Mouse (Mus musculus): ENCODE measurements around the gene Gm17482.
"Not testable (repeated sequence)": the region's sequence is repeated elsewhere in the genome, so short reads cannot be mapped to it uniquely, and the experiment has no call there.

The Gm17482 gene

DNA sequence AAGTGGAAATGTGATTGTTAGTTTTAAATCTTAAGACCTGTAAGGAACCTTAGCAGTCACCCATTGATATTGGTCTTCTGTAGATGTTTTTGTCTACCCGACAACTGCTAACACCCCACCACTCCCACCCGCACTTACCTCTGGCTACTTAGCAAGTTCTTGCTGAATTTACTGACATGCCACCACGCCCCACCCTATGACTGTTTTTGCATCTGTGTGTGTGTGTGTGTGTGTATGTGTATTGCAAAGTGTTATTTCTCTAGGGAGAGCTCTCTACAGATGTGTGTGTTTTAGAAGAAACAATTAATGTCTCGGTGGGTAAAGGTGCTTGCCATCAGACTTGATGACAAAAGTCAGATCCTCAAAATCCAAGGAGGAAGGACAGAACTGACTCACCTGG, at the start of gene Gm17482:
Gene Gm17482 (plus strand): TSS at position 301 of the 400 bp plus-strand sequence.
- no peak for DNase-seq (ENCODE audit: low read depth, low spot score)

DNA sequence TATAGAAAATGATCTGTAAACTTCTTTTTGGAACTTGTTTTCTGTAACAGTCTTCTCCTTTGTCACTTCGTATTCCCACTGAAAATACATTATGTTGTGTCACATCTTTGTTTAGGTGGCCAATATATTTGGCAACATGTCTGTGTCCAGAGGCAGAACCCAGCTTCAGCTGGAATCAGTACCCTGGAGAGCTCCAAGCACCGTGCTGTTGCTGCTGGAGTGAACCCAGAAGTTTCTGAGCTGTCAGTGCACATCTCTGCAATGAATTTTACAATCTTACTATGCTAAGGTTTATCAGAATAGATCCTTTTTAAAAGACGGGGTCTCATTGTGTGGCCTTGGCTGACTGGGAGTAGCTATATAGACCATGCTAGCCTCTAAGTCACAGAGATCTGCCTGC, 48.3 kb upstream of the Gm17482 start:
- DNase-seq (ENCODE audit: low read depth, low spot score) = peak; percentile 68

DNA sequence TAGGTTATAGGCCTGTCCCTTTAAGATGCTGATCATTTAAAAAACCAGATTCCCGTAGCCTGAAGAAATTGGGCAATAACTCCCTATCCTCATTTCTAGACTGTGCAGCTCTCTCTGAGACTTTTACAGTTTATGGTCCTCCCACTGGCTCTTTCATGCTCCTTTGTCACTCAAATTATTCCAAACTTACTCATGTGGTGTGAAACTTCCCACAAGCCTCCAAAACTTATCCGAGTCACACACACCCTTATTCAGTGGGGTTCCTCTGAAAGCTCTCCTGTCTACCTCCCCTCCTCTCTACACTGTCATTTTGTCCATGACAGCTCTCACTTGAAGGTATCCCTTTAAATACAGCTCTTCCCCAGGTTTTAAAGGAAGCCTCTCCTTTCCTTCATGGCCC, 46.0 kb upstream of the Gm17482 start:
- no peak for DNase-seq (ENCODE audit: low read depth, low spot score)

DNA sequence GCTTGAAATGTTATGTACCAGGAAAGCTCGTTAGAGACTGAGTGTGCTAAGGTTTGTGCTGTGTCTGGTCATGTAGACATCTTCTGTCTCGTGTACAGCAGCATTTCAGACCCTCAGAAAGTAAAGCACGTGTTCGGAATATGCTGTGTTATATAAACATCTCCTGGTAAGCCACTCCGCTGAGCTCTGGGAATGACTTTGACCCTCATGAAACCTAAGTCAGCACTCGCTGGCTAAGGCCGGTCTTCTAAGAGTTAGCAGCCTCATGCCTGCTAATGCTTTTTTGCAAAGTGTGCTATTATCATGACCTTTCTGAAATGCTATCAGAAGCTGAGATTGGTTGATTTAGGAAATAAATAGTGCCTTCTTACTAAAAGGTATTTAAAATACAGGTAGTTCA, 36.0 kb upstream of the Gm17482 start:
- no peak for DNase-seq (ENCODE audit: low read depth, low spot score)

DNA sequence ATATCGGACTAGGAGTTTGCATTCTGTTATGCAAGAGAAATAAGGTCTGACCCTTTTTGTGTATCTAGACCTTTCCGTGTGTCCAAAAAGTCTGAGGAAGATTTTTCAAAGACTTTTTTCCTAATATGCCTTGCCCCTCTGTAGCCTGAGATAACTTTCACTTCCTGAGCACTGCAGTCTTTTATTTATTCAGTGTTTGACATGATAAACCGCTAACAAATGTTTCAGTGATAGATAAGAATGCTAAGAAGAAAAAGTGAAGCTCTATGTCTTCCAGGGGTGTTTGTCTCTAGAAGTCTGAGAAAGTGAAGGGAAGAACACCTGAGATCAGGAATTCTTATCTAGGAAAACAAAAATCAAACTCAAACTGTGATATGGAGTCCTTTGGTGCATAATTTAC, 26.4 kb upstream of the Gm17482 start:
- no peak for DNase-seq (ENCODE audit: low read depth, low spot score)

DNA sequence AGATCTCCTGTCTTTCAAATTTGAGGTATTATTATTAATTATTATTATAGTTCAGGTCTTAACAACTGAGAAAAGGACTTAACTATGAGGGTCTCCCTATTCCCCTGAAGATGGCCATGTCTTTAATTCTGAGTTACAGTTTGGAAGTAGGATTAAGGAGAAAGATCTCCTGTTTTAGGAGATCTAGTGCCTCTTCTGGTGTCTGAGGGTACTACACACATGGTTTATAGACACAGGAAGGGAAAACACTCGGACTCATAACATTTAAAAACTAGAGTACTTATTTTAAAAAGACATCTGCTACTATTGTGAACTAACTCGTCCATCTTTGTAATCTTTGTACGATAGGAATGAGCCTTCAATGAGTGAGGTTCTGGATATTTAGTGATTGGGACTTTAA, 24.1 kb upstream of the Gm17482 start:
- DNase-seq (ENCODE audit: low read depth, low spot score) = no peak

DNA sequence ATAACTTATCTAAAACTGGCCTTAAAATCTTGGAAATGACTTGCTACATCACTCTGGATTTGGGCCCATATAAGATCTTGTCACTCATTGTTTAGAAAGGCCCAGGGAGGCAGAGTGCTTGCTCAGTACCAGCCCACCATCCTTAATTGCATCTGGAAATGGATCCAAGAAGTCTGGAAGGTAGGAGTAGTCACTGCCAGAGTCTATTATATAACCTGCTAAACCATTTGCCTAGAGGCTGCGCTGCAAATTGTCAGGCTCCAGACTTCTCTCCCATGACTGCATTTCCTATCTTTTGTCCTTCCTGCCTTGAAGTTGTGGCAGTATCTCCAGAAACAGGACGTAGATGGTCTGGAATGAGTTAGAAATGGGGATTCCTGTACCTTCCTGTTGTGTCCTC, 17.0 kb upstream of the Gm17482 start:
- no peak for DNase-seq (ENCODE audit: low read depth, low spot score)

DNA sequence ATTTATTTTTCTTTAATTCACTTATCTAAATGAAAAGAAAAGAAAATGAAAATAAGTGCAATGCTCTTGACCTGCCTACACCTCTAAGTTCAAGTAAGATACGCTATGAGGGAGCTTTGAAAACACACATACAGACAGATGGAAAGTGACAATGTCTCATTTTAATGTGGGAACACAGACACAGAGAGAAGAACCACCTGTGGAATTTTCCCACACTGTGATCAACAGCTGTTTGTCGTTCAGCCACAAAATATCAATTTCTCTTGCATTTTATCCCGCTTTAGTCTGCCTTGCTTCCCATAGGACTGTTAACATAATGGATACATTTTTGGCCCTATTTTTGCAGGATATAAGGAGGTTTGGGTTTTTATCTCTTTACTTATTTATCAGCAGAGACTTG, 16.3 kb upstream of the Gm17482 start:
- no peak for DNase-seq (ENCODE audit: low read depth, low spot score)

DNA sequence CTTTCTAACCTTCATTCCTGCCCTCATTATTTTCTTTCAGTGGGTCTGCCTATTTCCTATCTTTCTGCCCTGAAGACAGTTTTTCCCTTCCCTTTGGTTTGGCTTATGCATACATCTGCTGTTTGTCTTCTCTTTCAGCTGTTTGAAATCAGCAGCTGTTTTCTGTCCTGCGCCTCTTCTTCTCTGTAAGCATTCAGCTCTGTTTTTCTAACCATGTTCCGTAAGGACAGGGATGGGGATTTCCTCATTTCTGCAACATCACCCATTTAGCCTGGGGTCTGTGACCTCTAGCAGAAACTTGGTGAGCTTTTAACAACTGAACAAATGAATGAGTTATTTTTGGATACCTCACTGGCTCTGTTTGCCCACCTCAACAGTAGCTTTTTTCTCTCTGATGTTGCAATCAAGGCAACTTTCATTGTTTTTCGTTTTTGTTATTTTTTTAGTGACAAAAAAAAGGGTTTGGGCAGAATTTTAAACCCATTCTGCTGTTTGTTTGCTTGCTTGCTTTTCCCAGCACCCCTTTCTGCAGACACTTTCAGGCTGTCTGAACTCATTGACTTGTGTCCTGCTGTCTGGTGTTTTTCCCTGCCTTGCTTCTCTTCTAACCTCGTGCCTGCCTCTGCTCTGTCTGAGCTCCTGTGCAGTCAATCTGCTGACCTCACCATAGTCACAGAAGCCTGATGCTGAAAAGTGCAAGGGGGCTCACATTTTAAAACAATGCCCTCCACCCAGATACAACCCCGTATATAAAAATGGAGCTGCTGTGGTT, 14.8 kb upstream of the Gm17482 start:
- no peak for DNase-seq (ENCODE audit: low read depth, low spot score)

DNA sequence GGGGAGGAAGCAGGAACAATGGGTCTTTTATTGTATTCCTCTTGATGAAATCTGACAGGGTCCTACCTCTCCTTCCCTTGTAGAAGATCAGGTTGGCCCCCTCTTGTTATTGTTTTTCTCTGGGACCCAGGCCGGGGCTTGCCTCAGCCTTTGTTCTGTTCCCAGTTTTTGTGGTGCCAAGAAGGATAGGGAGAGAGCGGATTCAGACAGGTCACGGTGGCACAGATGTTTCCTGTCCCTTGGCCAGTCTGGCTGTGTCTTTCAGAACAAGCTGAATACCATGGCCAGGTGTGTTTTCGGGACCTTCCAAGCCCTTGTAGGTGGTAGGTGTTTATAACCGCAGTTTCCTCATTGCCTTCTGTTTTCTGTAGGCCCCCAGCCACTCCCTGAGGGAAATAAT, 14.0 kb upstream of the Gm17482 start:
- DNase-seq (ENCODE audit: low read depth, low spot score) = peak; percentile 19

DNA sequence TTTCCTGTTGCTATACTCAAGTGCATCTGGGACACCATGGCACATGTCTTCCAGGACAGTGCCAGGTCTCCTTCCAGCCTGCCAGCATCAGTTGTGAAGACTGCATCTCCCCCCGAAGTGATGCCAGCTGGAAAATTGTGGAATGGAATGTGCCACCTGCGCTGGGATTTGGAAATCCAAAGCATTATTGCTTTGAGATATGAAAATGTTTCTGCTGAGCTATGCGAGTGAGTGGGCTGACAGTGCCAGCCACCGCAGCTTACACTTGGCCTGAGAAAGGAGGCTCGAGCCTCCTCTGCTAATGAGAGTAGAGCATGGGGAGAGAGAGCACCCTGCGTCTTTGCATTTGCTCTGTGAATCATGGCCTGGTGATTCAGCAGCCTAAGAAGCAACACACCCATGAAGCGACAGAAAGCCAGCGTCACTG, 5.9 kb upstream of the Gm17482 start:
- DNase-seq (ENCODE audit: low read depth, low spot score) = no peak

DNA sequence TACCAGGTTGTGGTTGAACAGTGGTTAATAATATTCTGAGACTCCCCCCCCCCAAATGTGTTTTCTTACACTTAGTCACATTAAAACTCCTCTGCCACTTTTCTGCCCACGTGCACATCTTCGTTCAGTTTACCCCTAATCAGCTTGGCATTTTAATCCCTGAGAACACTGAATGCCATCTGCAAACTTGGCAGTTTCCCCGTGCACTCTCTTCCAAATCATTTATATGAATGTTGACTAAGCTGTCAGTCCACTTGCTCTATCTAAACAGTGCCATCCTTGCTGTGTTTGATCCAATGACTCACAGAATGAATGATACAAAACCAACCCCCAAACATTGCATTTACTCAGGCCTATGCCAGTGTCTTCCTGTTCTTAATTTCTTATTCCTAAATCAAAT, 1.6 kb upstream of the Gm17482 start:
- DNase-seq (ENCODE audit: low read depth, low spot score) = no peak

DNA sequence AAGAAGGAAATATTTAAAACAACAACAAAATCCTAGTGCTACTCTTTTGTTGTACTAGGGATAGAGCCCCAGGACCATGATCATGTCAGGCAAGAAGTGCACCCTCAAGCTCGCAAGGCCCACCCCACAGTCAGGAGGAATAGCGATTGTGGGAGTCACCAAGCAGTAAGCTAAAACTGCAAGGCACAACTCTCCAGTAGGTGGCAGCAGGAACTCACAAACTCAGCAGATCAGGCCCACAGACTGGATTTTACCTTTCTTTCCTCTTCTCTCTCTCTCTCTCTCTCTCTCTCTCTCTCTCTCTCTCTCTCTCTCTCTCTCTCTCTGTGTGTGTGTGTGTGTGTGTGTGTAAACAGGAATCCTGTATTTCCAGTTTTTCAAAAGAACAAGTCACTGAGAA, 386 bp downstream of the Gm17482 start:
- DNase-seq (ENCODE audit: low read depth, low spot score) = peak; percentile 81

DNA sequence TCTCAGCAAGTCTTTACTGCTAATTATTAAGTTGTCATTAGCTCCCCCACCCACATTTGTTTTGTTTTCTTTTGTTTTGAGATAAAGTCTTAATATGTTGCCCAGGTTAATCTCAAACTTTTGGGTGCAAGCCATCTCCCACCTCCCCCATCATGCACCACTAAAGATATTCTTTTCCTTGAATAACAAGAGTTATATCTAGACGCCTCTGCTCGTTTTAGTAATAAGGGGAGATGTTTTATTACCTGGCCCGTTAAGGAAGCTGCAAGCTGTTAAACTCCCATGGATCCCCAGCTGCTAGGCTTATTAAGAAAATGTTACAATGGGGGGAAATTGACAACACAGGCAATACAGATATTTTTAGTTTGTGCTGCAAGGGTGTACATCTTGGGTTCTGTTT, 3.4 kb downstream of the Gm17482 start:
- DNase-seq (ENCODE audit: low read depth, low spot score) = no peak

DNA sequence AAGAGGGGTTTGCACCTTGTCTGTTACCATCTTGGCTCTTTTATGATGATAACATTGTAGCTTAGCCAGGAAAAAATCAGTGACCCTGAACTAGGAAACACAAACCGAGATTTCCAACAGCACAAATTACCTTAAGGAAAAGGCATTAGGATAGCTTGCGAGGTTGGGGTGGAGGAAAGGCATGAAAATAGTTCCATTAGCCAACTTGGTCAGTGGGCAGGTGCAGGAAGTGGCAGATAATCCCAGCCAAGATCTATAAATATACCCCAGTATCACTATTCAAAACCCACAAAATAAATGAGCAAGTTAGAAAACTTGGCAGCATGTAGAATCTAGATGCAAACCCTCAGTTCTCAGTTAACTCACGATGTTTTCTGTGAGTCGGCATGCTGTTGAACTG, 4.7 kb downstream of the Gm17482 start:
- no peak for DNase-seq (ENCODE audit: low read depth, low spot score)

DNA sequence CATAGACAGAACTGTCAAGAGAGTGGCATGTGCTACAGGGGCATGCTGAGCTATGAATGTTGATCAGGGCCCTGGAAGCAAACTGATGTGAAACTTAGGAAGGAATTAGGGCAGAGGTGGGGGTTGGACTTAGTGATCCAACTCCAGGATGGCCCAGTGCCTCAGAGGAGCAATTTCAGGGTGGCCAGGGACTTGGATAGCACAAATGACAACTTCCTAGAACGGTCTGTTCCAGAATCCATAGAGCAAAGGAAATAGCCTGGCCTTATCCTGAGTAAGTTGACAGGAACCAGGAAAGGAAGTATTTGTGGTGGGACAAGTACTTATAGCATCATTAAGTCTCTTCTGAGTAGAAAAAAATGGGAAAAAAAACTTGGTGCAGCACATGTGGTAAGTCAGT, 5.4 kb downstream of the Gm17482 start:
- DNase-seq (ENCODE audit: low read depth, low spot score) = no peak

DNA sequence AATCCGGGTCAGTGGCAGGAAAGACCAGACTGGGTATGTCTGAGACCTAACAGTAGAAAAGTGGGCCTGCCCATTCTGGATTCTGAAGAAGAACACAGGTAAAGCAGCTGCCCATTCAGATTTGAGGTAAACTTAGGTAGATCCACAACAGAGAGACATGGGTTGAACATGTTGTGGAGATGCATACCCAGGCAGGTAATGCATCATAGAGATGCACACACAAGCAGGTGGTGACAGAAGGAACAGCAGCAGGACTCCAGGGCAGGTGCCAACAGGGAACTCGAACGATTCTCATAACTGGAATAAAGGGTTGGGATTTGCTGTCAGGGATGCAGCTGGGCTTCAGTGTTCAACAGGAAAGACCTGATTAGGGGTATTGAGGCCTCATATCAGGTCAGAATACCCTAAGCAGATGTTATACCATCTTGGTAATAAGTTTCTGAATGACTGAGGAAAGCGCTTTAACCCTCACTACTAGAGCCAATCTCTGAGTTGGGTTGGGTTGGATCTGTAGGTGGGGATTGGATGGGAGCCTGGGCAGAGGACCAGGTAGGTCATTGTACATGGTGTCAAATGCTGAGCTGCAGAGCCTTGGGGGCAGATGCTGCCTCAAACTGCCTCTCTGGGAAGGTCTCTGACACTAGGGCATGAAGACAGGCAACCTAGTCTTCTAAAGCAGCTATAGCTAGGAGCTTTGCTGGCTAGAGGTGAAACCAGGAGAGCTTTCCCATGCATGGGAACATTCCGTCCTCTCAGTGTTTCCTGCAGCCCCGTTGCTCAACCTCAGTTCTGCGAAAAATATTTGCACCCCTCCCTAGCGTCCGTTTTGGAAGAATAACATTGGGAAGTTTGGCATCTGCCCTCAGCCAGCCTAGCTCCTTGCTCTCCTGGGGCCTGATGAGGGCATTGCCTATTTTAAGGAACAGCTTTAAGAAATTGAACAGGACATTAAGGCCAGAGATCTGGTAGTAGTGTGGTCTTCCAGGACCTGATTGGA, 11.2 kb downstream of the Gm17482 start:
- no peak for DNase-seq (ENCODE audit: low read depth, low spot score)

DNA sequence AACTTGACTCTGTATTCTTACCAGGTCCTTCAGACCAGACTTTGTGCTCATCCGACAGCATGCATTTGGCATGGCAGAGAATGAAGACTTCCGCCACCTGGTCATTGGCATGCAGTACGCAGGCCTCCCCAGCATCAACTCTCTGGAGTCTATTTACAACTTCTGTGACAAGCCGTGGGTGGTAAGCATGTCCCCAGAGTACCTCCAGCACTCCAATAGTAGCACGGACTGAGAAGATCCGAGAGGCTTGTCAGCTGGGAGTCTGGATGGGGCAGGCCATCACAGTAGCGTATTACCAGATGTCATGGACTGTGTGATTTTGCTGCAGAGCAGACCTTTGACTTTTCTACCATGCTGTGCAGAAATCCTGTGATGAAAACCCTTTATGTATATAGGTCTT, 12.2 kb downstream of the Gm17482 start:
- no peak for DNase-seq (ENCODE audit: low read depth, low spot score)

DNA sequence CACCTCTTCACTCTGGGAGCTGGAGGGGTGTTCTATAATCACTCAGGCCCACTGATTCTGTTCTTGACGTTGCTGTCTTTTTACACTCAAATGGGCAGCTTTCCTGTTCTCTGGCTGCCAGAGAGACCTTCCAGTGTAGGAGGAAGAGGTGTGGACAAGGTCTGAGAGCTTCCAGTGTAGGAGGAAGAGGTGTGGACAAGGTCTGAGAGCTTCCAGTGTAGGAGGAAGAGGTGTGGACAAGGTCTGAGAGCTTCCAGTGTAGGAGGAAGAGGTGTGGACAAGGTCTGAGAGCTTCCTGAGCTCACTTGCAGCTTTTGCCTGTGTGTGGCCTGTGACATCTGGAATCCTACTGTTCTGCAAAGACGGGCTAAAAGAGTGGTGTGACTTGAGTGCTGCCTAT, 13.3 kb downstream of the Gm17482 start:
- DNase-seq (ENCODE audit: low read depth, low spot score) = not testable (repeated sequence)

DNA sequence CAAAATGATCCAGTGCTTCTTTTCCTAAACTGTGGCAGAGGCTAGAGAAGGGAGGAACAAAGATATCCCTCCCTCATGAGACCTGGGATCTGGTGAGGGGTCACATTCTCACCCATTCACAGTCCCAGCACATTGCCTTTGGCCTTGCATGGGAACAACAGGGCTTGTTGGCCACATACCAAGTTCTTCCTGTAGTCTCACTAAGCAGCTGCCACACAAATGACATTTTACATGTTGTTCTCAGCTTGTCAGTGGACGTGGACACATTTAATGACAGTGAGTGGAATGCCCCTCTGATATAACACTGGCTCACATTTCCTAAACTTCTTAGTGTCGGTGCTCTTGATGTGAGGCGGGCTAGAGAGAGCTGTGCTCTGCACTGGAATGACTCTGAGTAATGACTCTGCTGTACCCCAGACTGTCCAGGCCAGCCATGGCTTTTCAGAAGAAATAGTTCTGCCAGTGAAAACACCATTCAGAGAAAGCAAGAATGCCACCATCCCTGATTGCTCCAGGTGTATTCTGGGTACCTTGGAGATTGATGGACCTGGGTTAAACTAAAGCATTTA, 14.1 kb downstream of the Gm17482 start:
- DNase-seq (ENCODE audit: low read depth, low spot score) = no peak

DNA sequence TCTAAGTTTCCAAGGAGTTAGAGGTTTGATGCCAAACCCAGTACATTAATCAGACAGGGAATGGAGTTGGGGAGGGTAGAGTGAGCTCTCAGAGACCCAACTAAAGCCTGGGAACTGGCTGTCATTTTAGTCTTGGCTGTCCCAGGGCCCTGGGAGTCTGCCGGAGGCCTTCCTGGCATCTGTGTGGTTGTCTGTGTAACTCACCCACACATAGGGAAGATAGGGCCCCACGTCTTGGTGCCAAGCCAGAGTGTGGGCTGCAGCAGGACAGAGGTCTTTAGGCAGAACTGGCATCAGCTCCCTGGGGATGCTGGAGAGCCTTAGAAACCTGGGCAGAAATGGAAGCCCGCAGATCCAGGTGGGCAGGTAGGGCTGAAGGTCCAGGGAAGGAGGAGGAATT, 14.8 kb downstream of the Gm17482 start:
- no peak for DNase-seq (ENCODE audit: low read depth, low spot score)

DNA sequence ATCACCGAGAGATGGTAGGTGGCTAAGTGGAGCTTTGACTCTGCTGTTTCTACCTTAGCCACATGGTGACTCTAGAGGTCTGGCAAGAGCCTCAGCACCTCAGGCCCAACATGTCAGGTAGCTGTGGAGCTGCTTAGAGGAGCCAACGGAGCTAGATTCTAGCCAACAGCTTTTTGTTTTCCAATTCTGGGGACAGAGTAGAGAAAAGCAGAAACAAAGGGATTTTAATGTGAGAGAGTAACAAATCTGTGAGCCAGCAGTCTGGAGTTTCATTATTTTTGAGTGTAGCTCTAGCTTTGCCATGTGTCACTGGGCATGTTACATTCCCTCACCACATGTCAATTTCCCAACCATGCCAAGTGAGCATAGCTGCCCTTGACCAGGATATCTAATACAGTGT, 17.1 kb downstream of the Gm17482 start:
- no peak for DNase-seq (ENCODE audit: low read depth, low spot score)
